Comparison of ENCODE assay signal across 18 mouse cellular contexts in the genomic region with DNA sequence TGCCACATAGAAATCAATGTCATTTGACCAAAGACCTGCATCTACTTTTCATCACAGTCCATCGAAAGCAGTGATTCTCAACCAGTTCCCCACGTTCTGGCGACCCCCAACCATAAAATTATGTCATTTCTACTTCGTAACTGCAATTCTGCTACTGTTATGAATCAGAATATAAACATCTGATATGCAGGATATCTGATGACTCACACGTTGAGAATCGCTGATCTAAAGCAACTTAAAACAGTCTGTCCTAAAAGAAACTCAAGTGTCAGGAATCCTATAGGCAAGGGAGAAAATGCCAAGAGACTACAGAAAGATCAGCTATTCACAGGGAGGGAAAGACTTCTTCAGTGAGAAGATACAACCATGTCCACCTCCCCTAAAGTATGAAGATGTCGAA.
DNase-seq lines count a peak whose midpoint lies in the region; ATAC-seq and TF ChIP-seq lines count a peak whose summit lies in the region.
"Had no signal": no experiment of that assay in that cellular context is flagged by ENCODE, and none has a peak within 500 bp of the region (broad histone marks: within the 10 kb centered on the region; RNA-seq: fewer than 3 reads in every experiment).

No protein-coding gene starts in this region.

- ATAC-seq in hindbrain, embryonic 14.5 days (ENCODE audit: low FRiP score), result no peak
- ATAC-seq in hindbrain, embryonic 12.5 days (ENCODE audit: low FRiP score), result no peak
- no peak for ATAC-seq in embryonic facial prominence, embryonic 13.5 days (ENCODE audit: insufficient number of reproducible peaks, insufficient read depth, low FRiP score, low TSS enrichment, low read depth)
- no peak for ATAC-seq in hindbrain, postnatal 0 days

- no peak overlapping the region for H3K4me3 ChIP-seq in hindbrain, embryonic 14.5 days (replicated peaks; ENCODE audit: low read length)
- no peak overlapping the region for H3K4me3 ChIP-seq in hindbrain, embryonic 12.5 days
- no peak overlapping the region for H3K4me3 ChIP-seq in embryonic facial prominence, embryonic 13.5 days
- H3K4me3 ChIP-seq in hindbrain, postnatal 0 days (ENCODE audit: low read length), result no peak overlapping the region
- H3K4me3 ChIP-seq: midbrain, embryonic 12.5 days; stomach, embryonic 15.5 days had no signal

- no peak overlapping the region for H3K9ac ChIP-seq in hindbrain, embryonic 14.5 days
- no peak overlapping the region for H3K9ac ChIP-seq in hindbrain, embryonic 12.5 days
- H3K9ac ChIP-seq in embryonic facial prominence, embryonic 13.5 days, result no peak overlapping the region
- H3K9ac ChIP-seq in hindbrain, postnatal 0 days (replicated peaks; ENCODE audit: low read length), result no peak overlapping the region
- H3K9ac ChIP-seq: midbrain, embryonic 12.5 days; stomach, embryonic 15.5 days had no signal

- DNase-seq in hindbrain, embryonic 14.5 days (ENCODE audit: low spot score), result no peak
- peak; percentile 55 for DNase-seq in NIH3T3 (ENCODE audit: low read depth)
- no peak for DNase-seq in hindbrain, postnatal 0 days (ENCODE audit: low spot score)
- DNase-seq in urinary bladder, postnatal 14 days (ENCODE audit: low spot score), result no peak
- no peak for DNase-seq in thymus, postnatal 0 days (ENCODE audit: low spot score)
- no peak for DNase-seq in heart, adult 11 months
- DNase-seq: adrenal gland, postnatal 10 days; gastrocnemius, postnatal 10 days; kidney, adult 8-10 months; kidney, postnatal 4 days; right cerebral cortex, postnatal 4 days; thymus, postnatal 25 days had no signal

- H3K27me3 ChIP-seq in hindbrain, embryonic 14.5 days (ENCODE audit: control insufficient read depth, insufficient read depth, low read length), result no peaks in the 10 kb centered on the region
- no peaks in the 10 kb centered on the region for H3K27me3 ChIP-seq in hindbrain, embryonic 12.5 days
- H3K27me3 ChIP-seq in embryonic facial prominence, embryonic 13.5 days, result no peaks in the 10 kb centered on the region
- no peaks in the 10 kb centered on the region for H3K27me3 ChIP-seq in hindbrain, postnatal 0 days (ENCODE audit: insufficient read depth, low read length)
- H3K27me3 ChIP-seq: midbrain, embryonic 12.5 days; stomach, embryonic 15.5 days had no signal

- no peak overlapping the region for H3K4me2 ChIP-seq in hindbrain, embryonic 14.5 days (replicated peaks)
- H3K4me2 ChIP-seq in hindbrain, embryonic 12.5 days (replicated peaks), result no peak overlapping the region
- peak overlapping the region; percentile 53 for H3K4me2 ChIP-seq in embryonic facial prominence, embryonic 13.5 days
- peak overlapping the region; percentile 41; the same call in 1 of the 2 replicates for H3K4me2 ChIP-seq in hindbrain, postnatal 0 days (ENCODE audit: low read depth, low read length)
- H3K4me2 ChIP-seq: heart, embryonic 11.5 days; midbrain, embryonic 12.5 days; stomach, embryonic 15.5 days had no signal

- H3K9me3 ChIP-seq in hindbrain, embryonic 14.5 days (ENCODE audit: control insufficient read depth, low read length), result no peaks in the 10 kb centered on the region
- no peaks in the 10 kb centered on the region for H3K9me3 ChIP-seq in hindbrain, embryonic 12.5 days (replicated peaks)
- H3K9me3 ChIP-seq in embryonic facial prominence, embryonic 13.5 days, result no peaks in the 10 kb centered on the region
- no peaks in the 10 kb centered on the region for H3K9me3 ChIP-seq in hindbrain, postnatal 0 days (ENCODE audit: low read length)
- H3K9me3 ChIP-seq: G1E; midbrain, embryonic 12.5 days; stomach, embryonic 15.5 days had no signal

- H3K36me3 ChIP-seq in hindbrain, embryonic 14.5 days (replicated peaks; ENCODE audit: control insufficient read depth, insufficient read depth), result no peaks in the 10 kb centered on the region
- H3K36me3 ChIP-seq in hindbrain, embryonic 12.5 days, result no peaks in the 10 kb centered on the region
- no peaks in the 10 kb centered on the region for H3K36me3 ChIP-seq in embryonic facial prominence, embryonic 13.5 days
- no peaks in the 10 kb centered on the region for H3K36me3 ChIP-seq in hindbrain, postnatal 0 days (ENCODE audit: insufficient read depth, low read length)
- H3K36me3 ChIP-seq: G1E; midbrain, embryonic 12.5 days; stomach, embryonic 15.5 days had no signal

- 94% methylated on average over 7 of the region's 7 CpGs for WGBS in hindbrain, embryonic 14.5 days
- WGBS in hindbrain, embryonic 12.5 days, result 90% methylated on average over 7 of the region's 7 CpGs
- 53% methylated on average over 7 of the region's 7 CpGs for whole genome bisulfite sequencing in embryonic facial prominence, embryonic 13.5 days
- WGBS in hindbrain, postnatal 0 days, result 81% methylated on average over 7 of the region's 7 CpGs

- peak overlapping the region; percentile 66; the same call in 1 of the 2 replicates for H3K27ac ChIP-seq in hindbrain, embryonic 14.5 days
- no peak overlapping the region; the same call in 1 of the 2 replicates for H3K27ac ChIP-seq in hindbrain, embryonic 12.5 days
- H3K27ac ChIP-seq in embryonic facial prominence, embryonic 13.5 days, result peak overlapping the region; percentile 92
- peak overlapping the region; percentile 74 for H3K27ac ChIP-seq in hindbrain, postnatal 0 days
- H3K27ac ChIP-seq: midbrain, embryonic 12.5 days; stomach, embryonic 15.5 days had no signal

- H3K4me1 ChIP-seq in hindbrain, embryonic 14.5 days (replicated peaks; ENCODE audit: control insufficient read depth, insufficient read depth, low read length), result peaks cover 39% of the 10 kb centered on the region
- peaks cover 46% of the 10 kb centered on the region for H3K4me1 ChIP-seq in hindbrain, embryonic 12.5 days
- H3K4me1 ChIP-seq in embryonic facial prominence, embryonic 13.5 days, result peaks cover 54% of the 10 kb centered on the region
- peaks cover 20% of the 10 kb centered on the region for H3K4me1 ChIP-seq in hindbrain, postnatal 0 days (ENCODE audit: insufficient read depth, low read length)

- TF ChIP-seq CTCF in hindbrain, postnatal 0 days (IDR thresholded peaks at IDR 0.05; ENCODE audit: low read depth), result no peak

Comparison
In these comparisons a context has a peak if more than half of its experiments do, and no peak if none do; other contexts are left out.
1. H3K4me2 ChIP-seq: peak in embryonic facial prominence, embryonic 13.5 days (single experiment) and hindbrain, postnatal 0 days (single experiment); none in hindbrain, embryonic 14.5 days (single experiment) and hindbrain, embryonic 12.5 days (single experiment).